In genomic region chr15:9774222-9775142, GRCm38 (mm10) we compare ENCODE assay signal across 7 mouse cellular contexts. TPM values are rescaled to one million over a fixed set of nuclear protein-coding genes. Genes with fewer than 3 reads are reported as not detected.
A peak's percentile ranks its signal among the peaks of the same experiment; 100 is the strongest.
DNase-seq lines count a peak whose midpoint lies in the region; ATAC-seq lines count a peak whose summit lies in the region.
"Not testable (repeated sequence)": the region's sequence is repeated elsewhere in the genome, so short reads cannot be mapped to it uniquely, and the experiment has no call there.
"Had no signal": no experiment of that assay in that cellular context is flagged by ENCODE, and none has a peak within 500 bp of the region (broad histone marks: within the 10 kb centered on the region; RNA-seq: fewer than 3 reads in every experiment).

No protein-coding gene starts in this region.

- peak overlapping the region; percentile 51 for H3K27ac ChIP-seq in macrophage

- not testable (repeated sequence) for H3K4me3 ChIP-seq in macrophage (ENCODE audit: inconsistent target)

- not testable (repeated sequence) for H3K36me3 ChIP-seq in macrophage (ENCODE audit: inconsistent target)

- DNase-seq in 416B (ENCODE audit: low read depth) (peak; percentile 68), MEL-GATA-1-ER (ENCODE audit: extremely low read depth, low read depth) (peak; percentile 68)

- 35% methylated on average over 6 of the region's 6 CpGs for WGBS in macrophage (ENCODE audit: missing documents)

- H3K79me2 ChIP-seq in macrophage (ENCODE audit: inconsistent target): not testable (repeated sequence)

- ATAC-seq in common myeloid progenitor, adult 5-6 weeks (replicated peaks; ENCODE audit: low read depth, poor library complexity, severe bottlenecking): peak; percentile 80
- ATAC-seq in hematopoietic stem cell, adult 5-6 weeks (replicated peaks in 1 of 2; ENCODE audit: insufficient read depth in 1 of 2, low FRiP score in 2 of 2, low TSS enrichment in 1 of 2, low read depth in 1 of 2, poor library complexity in 2 of 2, severe bottlenecking in 2 of 2): peak; percentile 32 to 42; a peak in 2 of 4 replicates
- ATAC-seq in monocyte, adult 5-6 weeks (replicated peaks; ENCODE audit: insufficient number of reproducible peaks, low FRiP score, low TSS enrichment, poor library complexity, severe bottlenecking): peak; percentile 79

RNA-seq across cellular contexts. Expression of gene Spef2, which starts 25.8 kb away (rescaled TPM):
- total RNA-seq in common myeloid progenitor, adult 5-6 weeks (2017): 2.6 TPM in 1 of 2 replicates, not detected in the other
- total RNA-seq in hematopoietic stem cell, adult 5-6 weeks (2017): 1.8 and 3.1 TPM in 2 replicates
- total RNA-seq in macrophage (2018; cell fraction: chromatin; rRNA removed): 10 to 100 TPM in 21 of 26 experiments, 1 to 10 TPM in 5; 2.4 to 29.4 (median 15.4) TPM
- 1 to 10 TPM in 24 of 26 experiments, under 1 TPM in 2; 0.84 to 2.9 (median 1.7) TPM for total RNA-seq in macrophage (2018; cell fraction: cytosol; rRNA removed)
- total RNA-seq in macrophage (2018; cell fraction: nucleus; rRNA removed): 10 to 100 TPM in 8 of 26 experiments, 1 to 10 TPM in 18; 1.2 to 17.6 (median 5.9) TPM
- polyA plus RNA-seq in macrophage (2018): 0.56 to 3.3 TPM (median 1.9 TPM) in 3 replicates
- total RNA-seq in monocyte, adult 5-6 weeks (2017): 0.39 TPM in 1 of 3 replicates, not detected in the others
- total RNA-seq: gastrocnemius, postnatal 36 days had no signal
